Mouse (Mus musculus) liver, embryonic 16.5 days (tissue): Measurements from ENCODE around the gene Tubd1. TPM values are rescaled to one million over a fixed set of nuclear protein-coding genes. Genes with fewer than 3 reads are reported as not detected.

Experiments
- ATAC-seq: fragments of 200-750 bp; cut with Nextera tagmentation; 2 replicates; pipeline ENCODE4 v1.8.0; 2017; ENCODE audit warnings: low read depth, mild to moderate bottlenecking, moderate number of reproducible peaks, moderate library complexity
- H3K27ac ChIP-seq: fragments of 300-500 bp; sonication (generic); 2 replicates; pipeline ENCODE4 v1.5.1; 2014; ENCODE audit warnings: mild to moderate bottlenecking, low read length
- H3K27me3 ChIP-seq: fragments of 300-500 bp; sonication (generic); 2 replicates; pipeline ENCODE4 v1.6.1; 2014; ENCODE audit warnings: low read depth, low read length, mixed read lengths; ENCODE audit not compliant: control insufficient read depth, insufficient read depth
- H3K36me3 ChIP-seq: fragments of 300-500 bp; sonication (generic); 2 replicates; pipeline ENCODE4 v1.6.1; 2014; ENCODE audit warnings: mild to moderate bottlenecking; ENCODE audit not compliant: control insufficient read depth, insufficient read depth
- H3K4me1 ChIP-seq: fragments of 300-500 bp; sonication (generic); 2 replicates; pipeline ENCODE4 v1.6.1; 2014; ENCODE audit warnings: low read depth, low read length, mixed read lengths; ENCODE audit not compliant: control insufficient read depth
- H3K4me2 ChIP-seq: fragments of 300-500 bp; sonication (generic); 2 replicates; pipeline ENCODE4 v1.6.1; 2014; ENCODE audit warnings: low read depth, low read length, mixed read lengths
- H3K4me3 ChIP-seq: fragments of 300-500 bp; sonication (generic); 2 replicates; pipeline ENCODE4 v1.5.1; 2014; ENCODE audit warnings: low read depth, mild to moderate bottlenecking, low read length
- H3K9ac ChIP-seq: fragments of 300-500 bp; sonication (generic); 2 replicates; pipeline ENCODE4 v1.6.1; 2014; ENCODE audit warnings: low read depth, low read length
- H3K9me3 ChIP-seq: fragments of 300-500 bp; sonication (generic); replicated peaks from 2 replicates; pipeline ENCODE4 v1.6.1; 2016; ENCODE audit warnings: low read length; ENCODE audit not compliant: control insufficient read depth
- WGBS: fragments of 180-500 bp; shearing (Covaris S2); extraction: QIAGEN DNeasy Blood & Tissue Kit; methylation state at CpG from one replicate; pipeline ENCODE4 v1.1.7; 2014; ENCODE audit not compliant: insufficient replicate concordance; 5-methylcytosine and 5-hydroxymethylcytosine counted together
- polyA plus RNA-seq: library from polyadenylated mRNA; unstranded; fragments of >200 nt; fragmentation: Nextera tagmentation; extraction: Ambion mirVana; gene quantifications from 2 replicates; pipeline ENCODE4 v1.2.1, GENCODE M21; 2015

Tubd1 gene
- polyA plus RNA-seq, 1 experiment from 2014 or later = 8.8 TPM

DNA sequence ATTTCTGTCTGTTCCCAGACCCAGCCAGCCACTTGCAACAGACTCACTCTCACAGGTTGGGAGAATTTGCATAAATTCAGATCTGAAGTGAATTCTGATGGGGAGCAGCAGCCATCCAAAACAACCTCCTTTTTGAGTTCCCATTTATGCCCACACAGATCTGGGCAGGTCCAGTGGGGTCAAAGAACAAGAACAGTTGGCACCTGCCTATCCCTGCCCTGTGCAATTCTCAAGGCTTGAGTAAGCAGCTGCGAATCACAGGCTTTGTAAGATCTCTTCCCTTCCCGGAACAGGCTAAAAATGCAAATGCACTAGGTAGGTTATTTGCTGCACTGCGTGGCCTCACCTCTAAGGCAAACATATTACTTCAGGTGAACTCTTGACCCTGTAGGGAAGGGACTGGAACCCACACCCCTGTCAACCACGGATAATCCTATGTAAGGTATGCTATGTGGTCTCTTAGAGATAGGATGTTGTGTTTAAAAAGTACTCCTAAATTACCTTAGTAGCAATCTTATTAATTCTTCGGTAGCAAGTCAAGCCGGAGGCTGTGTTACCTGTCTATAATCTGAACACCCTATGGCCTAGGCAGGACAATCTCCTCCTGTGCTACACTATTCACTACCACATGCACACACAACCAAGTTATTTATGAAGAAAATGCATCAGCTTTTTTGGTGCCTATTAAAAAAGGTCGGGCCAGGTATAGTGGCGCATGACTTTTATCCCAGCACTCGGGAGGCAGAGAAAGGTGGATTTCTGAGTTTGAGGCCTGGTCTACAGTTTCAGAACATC, 35.7 kb downstream of the Tubd1 start:
- 0 out of 2 replicates have a peak overlapping the region, but pooled peaks have one; percentile 60 for H3K4me3 ChIP-seq
- H3K36me3 ChIP-seq = no peaks in the 10 kb centered on the region; the same call in 1 of the 2 replicates
- WGBS = 73% methylated on average over 9 of the region's 9 CpGs
- H3K4me1 ChIP-seq = peaks cover 44% of the 10 kb centered on the region
- peak overlapping the region; percentile 73 for H3K4me2 ChIP-seq
- no peaks in the 10 kb centered on the region for H3K27me3 ChIP-seq
- H3K9me3 ChIP-seq = no peaks in the 10 kb centered on the region
- H3K9ac ChIP-seq = no peak overlapping the region
- peak overlapping the region; percentile 88 for H3K27ac ChIP-seq
- ATAC-seq = peak; percentile 32

DNA sequence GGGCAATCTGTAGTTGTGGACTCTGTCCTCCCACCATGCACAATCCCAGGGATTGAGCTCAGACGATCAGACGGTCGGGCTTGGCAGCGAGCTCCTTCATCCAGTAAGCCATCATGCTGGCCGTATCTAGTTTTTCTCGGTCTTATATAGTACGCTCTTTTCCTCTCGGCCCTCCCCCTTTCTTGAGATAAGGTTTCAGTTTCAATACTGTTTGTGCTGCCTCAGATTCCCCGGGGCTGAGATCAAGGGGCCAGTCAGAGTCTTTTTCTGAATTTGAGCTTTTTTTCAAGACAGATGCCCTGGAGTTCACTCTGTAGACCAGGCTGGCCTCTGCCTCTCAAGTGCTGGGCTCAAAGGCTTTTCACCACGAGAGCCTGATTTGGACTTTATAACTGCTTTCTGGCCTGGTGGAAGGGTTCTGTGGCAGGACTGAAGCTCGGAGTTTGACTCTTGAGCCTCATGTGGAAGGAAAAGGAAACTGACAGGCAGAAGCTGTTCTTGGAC, 36.5 kb downstream of the Tubd1 start:
- peak; percentile 70 for ATAC-seq
- Histone ChIP-seq H3K9me3 (no peaks in the 10 kb centered on the region), H3K4me3 (peak overlapping the region; percentile 60), H3K4me2 (peak overlapping the region; percentile 73), H3K4me1 (peaks cover 46% of the 10 kb centered on the region), H3K9ac (peak overlapping the region; percentile 68), H3K27ac (peak overlapping the region; percentile 88), H3K27me3 (no peaks in the 10 kb centered on the region), H3K36me3 (no peaks in the 10 kb centered on the region; the same call in 1 of the 2 replicates)
- whole genome bisulfite sequencing = 3% methylated on average over 11 of the region's 11 CpGs

DNA sequence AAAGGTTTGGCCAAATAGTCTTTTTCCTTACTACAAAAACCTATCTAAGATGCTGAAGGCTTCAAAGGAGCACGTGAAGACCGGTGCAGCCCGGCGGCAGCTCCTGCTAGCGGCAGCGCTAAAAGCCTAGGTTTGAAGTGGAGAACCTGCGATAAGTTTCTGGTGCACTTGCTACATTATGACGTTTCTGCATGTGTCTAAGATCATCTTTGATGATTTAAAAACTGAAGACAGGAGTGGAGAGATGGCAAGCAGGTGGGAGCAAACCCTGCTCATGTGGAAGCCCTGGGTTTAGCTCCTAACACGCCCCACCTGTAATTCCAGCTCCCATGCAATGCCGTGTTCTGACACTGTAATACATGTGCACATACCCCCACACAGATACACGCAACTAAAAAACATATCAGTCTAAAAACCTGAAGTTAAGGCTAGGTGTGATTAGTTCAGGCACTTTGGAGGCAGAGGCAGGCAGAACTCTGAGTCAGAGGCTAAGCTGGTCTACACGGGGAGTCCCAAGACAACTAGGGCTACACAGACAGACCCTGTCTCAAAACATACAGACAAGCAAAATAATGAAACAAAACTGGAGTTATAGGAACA, 37.3 kb downstream of the Tubd1 start:
- Histone ChIP-seq H3K4me1 (peaks cover 53% of the 10 kb centered on the region), H3K27ac (peak overlapping the region; percentile 88), H3K36me3 (no peaks in the 10 kb centered on the region; the same call in 1 of the 2 replicates), H3K9me3 (no peaks in the 10 kb centered on the region), H3K4me3 (peak overlapping the region; percentile 60; the same call in 1 of the 2 replicates), H3K27me3 (no peaks in the 10 kb centered on the region), H3K4me2 (peak overlapping the region; percentile 73), H3K9ac (no peak overlapping the region; the same call in 1 of the 2 replicates)
- ATAC-seq = no peak
- 56% methylated on average over 12 of the region's 12 CpGs for whole genome bisulfite sequencing

DNA sequence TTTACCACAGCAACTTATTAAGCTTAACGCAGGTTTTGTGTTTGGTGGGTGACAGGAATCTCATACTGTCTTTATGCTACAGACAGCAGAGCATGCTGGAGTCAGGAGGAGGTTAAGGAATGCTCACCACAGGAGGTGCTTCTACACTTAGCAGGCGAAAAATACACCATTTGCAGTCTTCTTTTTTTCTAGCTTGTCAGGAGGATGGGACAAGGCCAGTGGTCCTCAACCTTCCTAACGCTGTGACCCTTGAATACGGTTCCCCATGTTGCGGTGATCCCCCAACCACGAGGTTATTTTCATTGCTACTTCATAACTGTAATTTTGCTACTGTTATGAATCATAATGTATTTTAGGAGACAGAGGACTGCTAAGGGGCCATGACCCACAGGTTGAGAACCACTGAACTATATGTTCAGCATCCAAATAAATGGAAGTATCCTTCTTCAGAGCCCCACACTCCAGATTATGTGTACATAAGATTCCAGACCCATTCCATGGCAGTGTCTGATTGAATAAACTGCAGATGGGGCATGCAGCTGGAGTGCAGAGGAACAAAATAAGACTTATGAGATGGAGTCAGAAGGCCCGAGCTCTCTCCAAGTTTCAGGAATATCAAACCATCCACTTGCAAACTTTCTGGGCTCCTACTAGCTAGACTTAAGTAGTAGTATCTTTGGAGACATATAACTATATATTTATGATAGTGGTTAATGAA, 37.9 kb downstream of the Tubd1 start:
- no peaks in the 10 kb centered on the region for H3K9me3 ChIP-seq
- no peak for ATAC-seq
- H3K27me3 ChIP-seq = no peaks in the 10 kb centered on the region
- no peak overlapping the region for H3K9ac ChIP-seq
- WGBS = 75% methylated on average over 7 of the region's 7 CpGs
- no peaks in the 10 kb centered on the region; the same call in 1 of the 2 replicates for H3K36me3 ChIP-seq
- peaks cover 59% of the 10 kb centered on the region for H3K4me1 ChIP-seq
- H3K4me2 ChIP-seq = no peak overlapping the region
- H3K27ac ChIP-seq = peak overlapping the region; percentile 88; the same call in 1 of the 2 replicates
- H3K4me3 ChIP-seq = no peak overlapping the region

- Histone ChIP-seq H3K36me3 (no peaks in the 10 kb centered on the region; the same call in 1 of the 2 replicates), H3K9me3 (no peaks in the 10 kb centered on the region), H3K27ac (no peak overlapping the region), H3K4me2 (no peak overlapping the region), H3K27me3 (no peaks in the 10 kb centered on the region), H3K4me3 (no peak overlapping the region), H3K9ac (no peak overlapping the region), H3K4me1 (peaks cover 63% of the 10 kb centered on the region)
- no peak for ATAC-seq
- WGBS = 61% methylated on average over 3 of the region's 3 CpGs
Observed at GRCm38 (mm10) chr11:86583313-86583825, 38.6 kb downstream of the Tubd1 start.

- ATAC-seq = no peak
- Histone ChIP-seq H3K36me3 (no peaks in the 10 kb centered on the region; the same call in 1 of the 2 replicates), H3K27me3 (no peaks in the 10 kb centered on the region), H3K9me3 (no peaks in the 10 kb centered on the region), H3K4me1 (peaks cover 60% of the 10 kb centered on the region), H3K4me3 (no peak overlapping the region), H3K27ac (peak overlapping the region; percentile 40; the same call in 1 of the 2 replicates), H3K4me2 (peak overlapping the region; percentile 44), H3K9ac (no peak overlapping the region; the same call in 1 of the 2 replicates)
- WGBS = 48% methylated on average over 14 of the region's 14 CpGs
Observed at GRCm38 (mm10) chr11:86583990-86584897, 39.5 kb downstream of the Tubd1 start.

GRCm38 (mm10) chr11:86584898-86585597, 40.3 kb downstream of the Tubd1 start:
- Histone ChIP-seq H3K27ac (peak overlapping the region; percentile 43; the same call in 1 of the 2 replicates), H3K27me3 (no peaks in the 10 kb centered on the region), H3K9me3 (no peaks in the 10 kb centered on the region), H3K4me1 (peaks cover 51% of the 10 kb centered on the region), H3K4me3 (peak overlapping the region; percentile 29), H3K4me2 (peak overlapping the region; percentile 44), H3K36me3 (no peaks in the 10 kb centered on the region; the same call in 1 of the 2 replicates), H3K9ac (peak overlapping the region; percentile 33; the same call in 1 of the 2 replicates)
- ATAC-seq = no peak
- 24% methylated on average over 7 of the region's 7 CpGs for WGBS
